Comparison of ENCODE assay signal across 14 mouse cellular contexts in the genomic region with DNA sequence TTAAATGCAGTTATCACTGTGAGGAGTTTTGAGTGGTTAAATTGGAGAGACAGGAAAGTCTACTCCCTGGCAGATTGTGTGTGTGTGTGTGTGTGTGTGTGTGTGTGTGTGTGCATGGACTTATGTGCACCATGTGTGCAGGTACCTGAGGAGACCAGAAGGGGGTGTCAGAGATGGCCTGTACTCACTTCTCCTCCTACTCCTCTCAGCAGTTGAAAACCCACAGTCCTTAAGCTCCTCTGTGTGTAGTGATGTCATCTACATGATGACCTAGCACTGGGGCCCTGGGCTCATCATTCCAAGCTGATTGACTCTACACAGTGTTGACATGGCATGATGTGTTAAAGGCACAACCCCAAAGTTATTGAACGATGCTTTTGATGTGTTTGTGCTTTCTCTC.
"Had no signal": no experiment of that assay in that cellular context is flagged by ENCODE, and none has a peak within 500 bp of the region (broad histone marks: within the 10 kb centered on the region; RNA-seq: fewer than 3 reads in every experiment).

No protein-coding gene starts in this region.

- H3K27me3 ChIP-seq: kidney, embryonic 15.5 days; liver, embryonic 15.5 days had no signal

- H3K36me3 ChIP-seq: limb, embryonic 10.5 days; liver, embryonic 15.5 days had no signal

- H3K4me1 ChIP-seq: limb, embryonic 10.5 days; liver, embryonic 15.5 days had no signal

- H3K9me3 ChIP-seq: kidney, embryonic 15.5 days; limb, embryonic 10.5 days; liver, embryonic 15.5 days had no signal

- H3K9ac ChIP-seq: kidney, embryonic 15.5 days; liver, embryonic 15.5 days had no signal

- H3K4me3 ChIP-seq: kidney, embryonic 15.5 days; left cerebral cortex, adult 2 months; limb, embryonic 10.5 days; liver, embryonic 15.5 days; myocyte had no signal

- ATAC-seq: lung, postnatal 0 days had no signal

- DNase-seq: kidney, adult 2 months; kidney, postnatal 14 days; lung, adult 2 months; lung, postnatal 36 days; retina, postnatal 1 day; right cerebral cortex, postnatal 4 days; thymus, postnatal 4 days had no signal

- H3K27ac ChIP-seq: kidney, embryonic 15.5 days; left cerebral cortex, adult 2 months; limb, embryonic 10.5 days; liver, embryonic 15.5 days had no signal

- H3K4me2 ChIP-seq: kidney, embryonic 15.5 days; liver, embryonic 11.5 days; liver, embryonic 15.5 days had no signal
